Mouse (Mus musculus): Measurements from ENCODE around the gene Gabrb2.

DNA sequence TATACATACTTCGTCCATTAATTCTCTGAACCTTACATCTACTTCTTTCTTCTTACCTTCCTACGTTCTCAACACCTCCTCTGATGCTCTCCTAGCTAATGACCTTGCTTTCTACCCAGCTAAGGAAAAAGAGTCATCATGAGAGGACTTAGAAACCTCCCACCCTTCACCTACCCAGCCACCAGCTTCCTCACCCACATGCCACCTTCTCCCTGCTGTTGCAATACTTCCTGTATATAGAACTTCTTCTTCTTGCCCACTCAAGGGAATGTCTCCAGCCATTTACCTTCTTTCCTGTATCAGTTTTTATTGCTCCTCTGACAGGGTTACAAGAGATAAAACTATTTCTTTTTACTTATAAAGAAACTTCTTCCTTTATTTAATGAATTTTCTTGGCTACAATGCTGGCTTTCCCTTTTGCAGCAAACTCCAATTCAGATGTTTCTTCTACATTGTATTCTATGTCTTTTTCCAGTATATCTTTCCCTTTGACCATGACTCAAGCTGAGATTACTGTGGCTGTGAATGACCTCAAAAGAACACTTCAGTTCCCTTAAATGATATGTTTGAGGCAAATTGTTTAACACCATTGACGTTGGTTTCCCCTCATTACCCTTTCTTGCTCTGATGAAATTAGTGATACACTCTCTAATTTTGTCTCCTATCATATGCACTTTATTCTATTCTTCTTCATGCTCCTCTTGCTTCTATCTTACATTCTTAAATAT, 155.8 kb downstream of the Gabrb2 start:
- TF ChIP-seq GATA1 (IDR thresholded peaks at IDR 0.05; ENCODE audit: low read length) (no peak), TAL1 (IDR thresholded peaks at IDR 0.05; ENCODE audit: low read length) (no peak)
